Mouse (Mus musculus) liver, adult 2 months (tissue): ENCODE measurements around the gene Dnah8.

ENCODE experiments used
- CTCF ChIP-seq: fragments of 200-500 bp; IDR thresholded peaks from 2 replicates; pipeline ENCODE4 v1.5.1; 2011; ENCODE audit warnings: low read depth, low read length, control low read depth
- POLR2A ChIP-seq: fragments of 200-500 bp; IDR thresholded peaks from 2 replicates; pipeline ENCODE4 v1.6.1; 2011; ENCODE audit warnings: low read length, control low read depth; ENCODE audit not compliant: insufficient read depth; ENCODE audit errors: extremely low read depth

GRCm38 (mm10) chr17:30809926-30810660 is 185.9 kb downstream of the Dnah8 start:
- TF ChIP-seq POLR2A: no peak
- no peak for TF ChIP-seq CTCF
